Mouse (Mus musculus): Measurements from ENCODE around the gene Havcr2. TPM values are rescaled to one million over a fixed set of nuclear protein-coding genes. Genes with fewer than 3 reads are reported as not detected.

The Havcr2 gene
- polyA plus RNA-seq (2012; rRNA removed) = not detected in 2 replicates

GRCm38 (mm10) chr11:46454453-46455045, at the start of gene Havcr2:
Havcr2 (plus strand) TSS chr11:46454935.

DNA sequence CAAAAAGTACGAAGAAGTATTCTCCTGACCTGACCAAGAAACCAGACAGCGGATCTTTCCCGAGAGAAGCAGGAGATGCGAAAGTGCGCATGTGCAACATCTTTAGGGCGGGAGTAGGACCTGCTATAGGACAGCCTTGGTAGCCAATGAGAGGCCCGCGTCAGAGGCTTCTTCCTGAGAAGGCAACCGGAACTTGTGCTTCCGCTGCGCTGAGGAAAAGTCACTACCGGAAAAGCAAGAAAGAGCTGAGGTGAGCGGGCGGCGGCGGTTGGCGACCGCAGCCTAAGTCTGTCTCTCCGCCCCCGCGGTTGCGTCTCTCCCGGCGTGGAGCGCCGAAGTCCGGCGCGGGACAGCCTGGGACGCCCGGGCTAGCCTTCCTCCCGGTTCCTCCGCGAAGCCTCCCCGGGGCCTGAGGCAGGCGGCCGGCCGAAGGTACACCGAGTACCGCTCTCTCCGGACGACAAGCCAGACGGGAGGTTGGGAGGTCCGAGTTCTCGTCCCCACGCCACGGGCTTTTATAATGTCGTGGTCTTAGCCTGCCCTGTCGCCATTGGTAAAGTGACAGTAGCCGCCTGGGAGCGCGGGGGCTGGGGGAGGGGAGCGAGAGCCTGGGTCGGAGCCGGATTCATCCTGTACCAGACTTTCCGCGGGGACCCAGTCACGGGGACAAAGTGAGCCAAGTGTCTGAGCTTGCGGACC, 17.8 kb upstream of the Havcr2 start, which contains the start of gene Med7:
TSS of gene Med7 (plus strand) at position 166 of the 699 bp plus-strand sequence.

DNA sequence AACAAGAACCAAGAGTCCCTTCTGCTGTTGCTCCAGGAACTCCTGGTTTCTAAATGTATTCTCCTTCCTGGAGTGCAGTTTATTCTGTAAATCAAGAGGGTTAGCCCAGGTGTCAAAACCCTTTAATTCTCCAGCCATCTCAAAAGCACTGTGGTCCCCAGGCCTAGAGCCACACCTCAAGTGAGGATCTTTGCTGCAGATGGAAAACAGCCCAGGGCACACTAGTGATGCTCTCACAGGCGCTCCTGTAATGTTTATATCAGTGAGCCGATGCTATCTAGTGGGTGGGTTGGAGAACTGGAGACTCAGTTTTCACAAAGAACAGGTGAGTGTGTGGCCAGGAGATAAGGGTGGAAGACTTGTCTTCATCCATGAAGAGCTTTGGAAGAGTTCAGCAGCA, 69.2 kb downstream of the Havcr2 start, which contains the start of gene Gm12169:
TSS of gene Gm12169 (plus strand) at position 301 of the 400 bp plus-strand sequence.

Other genes with a start within 250 kb of the Havcr2 start
- gene Fndc9, start 219.4 kb upstream of the Havcr2 start, polyA plus RNA-seq (2012; rRNA removed) = 1.2 and 1.8 TPM in 2 replicates
- 0.94 and 1.1 TPM in 2 replicates for gene Cyfip2, start 142.1 kb upstream of the Havcr2 start, polyA plus RNA-seq (2012; rRNA removed)
- 0.06 and 0.11 TPM in 2 replicates for gene Itk, start 65.4 kb upstream of the Havcr2 start, polyA plus RNA-seq (2012; rRNA removed)
- 0.05 TPM in 1 of 2 replicates, not detected in the other for gene Fam71b, start 58.4 kb upstream of the Havcr2 start, polyA plus RNA-seq (2012; rRNA removed)
- 8.6 and 14.6 TPM in 2 replicates for gene Med7, start 18.0 kb upstream of the Havcr2 start, polyA plus RNA-seq (2012; rRNA removed)
- gene Gm12169, start 69.3 kb downstream of the Havcr2 start, polyA plus RNA-seq (2012; rRNA removed) = not detected in 2 replicates
- gene BC053393, start 116.6 kb downstream of the Havcr2 start, polyA plus RNA-seq (2012; rRNA removed) = not detected in 2 replicates
- gene Dppa1, start 174.3 kb downstream of the Havcr2 start, polyA plus RNA-seq (2012; rRNA removed) = not detected in 2 replicates